Mouse (Mus musculus) C2C12 (cell line): Measurements from ENCODE around the gene Palld.

ENCODE experiments used
- CEBPB ChIP-seq: IDR thresholded peaks from one replicate; pipeline ENCODE4 v1.6.1; 2011; ENCODE audit warnings: low read depth, mild to moderate bottlenecking, control low read depth, moderate library complexity
- CTCF ChIP-seq: IDR thresholded peaks from one replicate; pipeline ENCODE4 v1.5.1; 2011; ENCODE audit not compliant: control insufficient read depth, insufficient read depth, insufficient read length
- MAX ChIP-seq: IDR thresholded peaks from one replicate; pipeline ENCODE4 v1.6.1; 2011; ENCODE audit warnings: mild to moderate bottlenecking, control low read depth
- MYOD1 ChIP-seq: IDR thresholded peaks from one replicate; pipeline ENCODE4 v1.6.1; 2011; ENCODE audit warnings: low read depth; ENCODE audit not compliant: control insufficient read depth, insufficient read length
- USF1 ChIP-seq: IDR thresholded peaks from one replicate; pipeline ENCODE4 v1.6.1; 2011; ENCODE audit warnings: low read depth, mild to moderate bottlenecking, control low read depth, moderate library complexity

GRCm38 (mm10) chr8:61902521-61902920, at the start of gene Palld:
- TF ChIP-seq MYOD1 (no peak), CTCF (no peak), MAX (no peak), USF1 (no peak), CEBPB (no peak)
